Mouse (Mus musculus): Measurements from ENCODE around the gene Slc4a4.

DNA sequence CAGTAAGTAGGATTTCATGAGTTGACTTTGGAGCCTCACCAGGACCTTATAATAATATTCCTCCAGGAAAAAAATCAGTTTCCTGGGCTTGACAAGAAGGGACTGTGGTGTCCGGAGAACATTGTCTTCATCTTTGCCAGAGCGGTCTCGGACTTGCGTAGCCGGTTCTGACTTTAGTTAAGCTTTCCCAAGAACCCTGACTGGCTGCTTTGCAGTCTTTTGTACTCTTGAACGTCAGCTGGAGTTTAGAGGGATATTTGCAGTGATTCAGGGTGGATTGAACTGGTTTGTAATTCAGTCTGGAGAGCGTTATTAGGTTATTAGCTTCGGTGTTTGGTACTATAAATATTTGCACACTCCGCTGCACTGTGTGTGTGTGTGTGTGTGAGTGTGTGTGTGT lies 31.9 kb downstream of the Slc4a4 start:
- no peak for TF ChIP-seq CTCF (IDR thresholded peaks at IDR 0.05; ENCODE audit: insufficient read depth, low read depth, low read length)
- TF ChIP-seq POLR2A (IDR thresholded peaks at IDR 0.05; ENCODE audit: insufficient read depth, low read depth, low read length): no peak

Data from olfactory bulb, adult 2 months (tissue).